Mouse (Mus musculus): ENCODE measurements around the gene Rab11fip4.

DNA sequence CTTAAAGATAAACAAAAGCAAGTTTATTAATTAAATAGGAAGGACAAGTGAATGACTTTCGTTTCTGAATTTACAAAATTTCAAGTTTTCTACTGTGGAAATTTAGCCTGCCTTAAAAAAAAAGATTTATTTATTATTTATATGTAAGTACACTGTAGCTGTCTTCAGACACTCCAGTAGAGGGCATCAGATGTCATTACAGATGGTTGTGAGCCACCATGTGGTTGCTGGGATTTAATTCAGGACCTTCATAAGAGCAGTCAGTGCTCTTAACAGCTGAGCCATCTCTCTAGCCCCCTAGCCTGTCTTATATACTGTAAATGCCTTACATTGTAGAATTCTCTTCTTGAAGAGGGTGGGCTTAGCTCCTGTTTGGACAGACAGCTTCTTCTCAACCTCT is 98.9 kb downstream of the Rab11fip4 start:
- TF ChIP-seq CTCF (IDR thresholded peaks at IDR 0.05; ENCODE audit: extremely low read depth, insufficient read depth, insufficient read length, insufficient replicate concordance) (no peak), POLR2A (IDR thresholded peaks at IDR 0.05; ENCODE audit: low read depth, low read length) (no peak)
